Mouse (Mus musculus) cortical plate, adult 2 months (tissue): ENCODE results near the gene Ggcx.

ENCODE experiments used
- CTCF ChIP-seq: fragments of 200-500 bp; IDR thresholded peaks from 2 replicates; pipeline ENCODE4 v1.5.1; 2011; ENCODE audit warnings: mild to moderate bottlenecking, control low read depth, low read length; ENCODE audit not compliant: insufficient read depth; ENCODE audit errors: extremely low read depth
- POLR2A ChIP-seq: fragments of 200-500 bp; IDR thresholded peaks from 2 replicates; pipeline ENCODE4 v1.6.1; 2011; ENCODE audit warnings: mild to moderate bottlenecking, low read length, control low read depth; ENCODE audit not compliant: insufficient read depth; ENCODE audit errors: extremely low read depth

GRCm38 (mm10) chr6:72379377-72380130 lies 34.6 kb upstream of the Ggcx start:
- TF ChIP-seq CTCF, result no peak
- TF ChIP-seq POLR2A, result no peak
